Mouse (Mus musculus) c-Kit-positive CD71-positive TER-119-positive erythroid progenitor cells, embryonic 14.5 days (primary cell): ENCODE data around the gene Trmt112.
A peak's percentile ranks its signal among the peaks of the same experiment; 100 is the strongest.
"Not testable (repeated sequence)": the region's sequence is repeated elsewhere in the genome, so short reads cannot be mapped to it uniquely, and the experiment has no call there.

Experiments
- DNase-seq: peaks from one replicate; pipeline ENCODE4 v3.0.0-alpha.2; 2013; ENCODE audit warnings: low spot score

Gene Trmt112

DNA sequence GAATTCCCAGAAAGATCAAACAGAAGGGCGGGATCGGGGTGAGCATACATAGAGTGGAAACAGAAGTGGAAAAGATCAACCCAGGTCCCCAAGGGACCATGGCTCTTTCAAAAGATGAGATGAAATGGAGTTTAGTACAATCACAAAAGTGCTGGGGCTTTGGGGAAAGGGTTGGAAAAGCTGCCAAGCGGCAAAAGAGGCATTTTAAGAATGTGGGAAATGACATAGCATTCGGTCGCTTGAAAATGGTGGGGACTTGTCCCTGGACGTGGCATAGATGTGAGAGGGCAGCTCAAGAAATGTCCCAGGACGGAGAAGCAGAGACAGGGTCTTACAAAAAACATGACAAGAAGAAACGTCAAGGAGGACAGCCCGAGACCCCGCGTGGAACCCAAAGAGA lies 477 bp upstream of the Trmt112 start:
- no peak for DNase-seq

DNA sequence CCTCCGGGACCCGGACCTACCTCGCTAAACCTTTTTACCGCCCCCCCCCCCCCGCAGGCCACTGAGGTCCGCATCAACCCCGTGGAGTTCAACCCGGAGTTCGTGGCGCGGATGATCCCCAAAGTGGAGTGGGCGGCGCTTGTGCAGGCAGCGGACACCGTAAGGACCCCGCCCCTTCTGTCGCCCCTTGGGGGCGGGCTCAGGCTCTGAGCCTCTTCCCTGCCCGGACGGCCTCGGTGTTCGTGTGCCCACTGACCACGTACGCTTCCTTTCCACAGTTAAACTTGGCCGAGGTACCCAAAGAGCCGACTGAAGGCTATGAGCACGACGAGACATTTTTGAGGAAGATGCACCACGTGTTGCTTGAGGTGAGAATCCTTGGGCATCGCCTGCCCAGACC lies 808 bp downstream of the Trmt112 start:
- not testable (repeated sequence) for DNase-seq

DNA sequence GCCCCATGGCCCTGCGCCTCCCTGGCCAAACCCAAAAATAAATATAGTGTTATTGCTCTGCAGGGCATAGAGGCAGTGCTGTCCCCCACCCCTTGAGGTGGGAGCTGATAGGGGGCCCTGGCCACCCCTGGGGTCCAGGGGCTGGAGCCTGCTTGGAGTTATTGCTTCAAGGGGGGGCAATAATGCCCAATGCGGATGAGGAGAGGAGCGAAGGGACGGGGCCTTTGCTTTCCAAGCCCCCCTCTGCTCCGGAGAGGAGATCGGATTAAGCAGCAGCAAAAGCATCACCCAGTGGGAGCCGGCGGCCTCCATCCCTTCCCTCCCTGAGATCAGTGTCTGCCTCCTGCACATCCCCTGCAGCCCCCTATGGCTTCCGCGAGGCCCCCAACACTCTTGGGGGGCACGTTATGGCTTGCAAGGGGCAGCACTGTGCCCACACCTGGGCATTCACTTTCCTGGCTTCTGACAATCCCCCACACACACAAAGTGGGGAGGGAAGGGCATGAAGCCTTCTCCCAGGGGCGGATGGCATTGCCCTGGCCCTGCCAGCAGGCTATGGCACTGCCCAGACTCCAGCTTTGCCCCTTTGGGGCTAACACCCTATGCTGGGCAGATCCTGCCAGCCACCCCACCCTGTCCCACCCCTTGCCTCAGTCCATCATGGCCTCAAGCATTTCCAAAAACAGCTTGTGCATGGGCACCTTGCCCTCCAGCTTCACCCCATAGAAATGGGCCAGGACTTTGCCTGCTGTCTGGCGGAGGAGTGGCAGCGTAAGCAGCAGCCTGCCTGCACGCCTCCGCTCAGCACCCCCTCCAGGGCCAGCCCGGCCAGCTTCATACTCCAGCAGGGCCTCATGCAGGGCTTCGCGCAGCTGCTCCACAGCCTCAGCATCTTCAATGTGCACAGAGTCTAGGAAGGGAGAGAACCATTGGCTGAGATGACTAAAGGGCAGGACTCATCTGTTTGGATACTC lies 1.9 kb downstream of the Trmt112 start:
- no peak for DNase-seq

DNA sequence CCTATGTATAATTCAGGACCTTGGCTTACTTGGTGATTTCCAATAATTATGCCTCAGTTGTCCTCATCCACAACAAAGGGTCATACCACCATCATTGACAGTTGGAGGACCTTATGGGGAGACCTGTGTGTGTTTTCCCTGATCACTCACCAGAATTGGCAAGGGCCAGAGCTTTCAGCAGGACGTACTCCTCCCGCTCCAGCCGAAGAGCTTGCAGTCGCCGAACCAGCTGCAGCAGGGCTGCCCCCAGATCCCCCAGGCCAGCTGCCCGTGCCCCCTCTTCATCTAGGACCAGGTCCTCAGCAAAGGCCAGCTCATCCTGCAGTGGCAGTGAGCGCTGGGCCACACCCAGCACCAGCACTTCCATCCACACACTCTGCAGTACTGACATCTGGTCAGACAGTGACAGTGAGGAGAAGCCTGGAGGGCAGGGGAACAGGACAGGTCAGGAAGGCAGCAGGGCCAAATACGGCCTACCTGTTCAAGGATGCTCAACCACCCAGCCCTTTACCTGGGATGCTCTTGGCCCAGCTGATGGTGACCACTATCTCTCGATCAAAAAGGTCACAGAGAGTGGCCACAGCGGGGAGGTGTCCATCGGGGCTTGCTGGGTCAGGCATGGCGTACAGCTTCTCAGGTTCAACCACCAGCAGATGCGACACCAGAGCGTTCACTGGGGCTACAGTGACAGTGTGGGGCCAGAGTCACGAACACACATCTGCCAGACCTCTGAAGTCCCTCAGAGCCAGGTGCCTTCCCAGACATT lies 2.9 kb downstream of the Trmt112 start:
- DNase-seq = no peak

DNA sequence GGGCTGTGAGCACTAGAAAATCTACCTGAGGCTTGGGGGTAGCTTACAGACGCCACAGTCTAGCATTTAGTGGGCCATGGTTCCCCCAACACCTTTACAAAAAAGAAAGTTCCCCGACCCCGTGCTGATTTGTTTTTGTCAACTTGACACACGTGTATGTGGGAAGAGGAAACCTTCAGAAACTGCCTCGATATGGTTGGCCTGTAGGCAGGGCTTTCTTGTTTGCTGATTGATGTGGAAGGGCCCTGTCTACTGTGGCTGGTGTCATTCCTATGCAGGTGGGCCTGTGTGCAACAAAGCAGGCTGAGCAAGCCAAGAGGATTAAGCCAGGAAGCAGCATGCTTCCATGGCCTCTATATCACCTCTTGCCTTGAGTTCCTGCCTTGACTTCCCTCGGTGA lies 3.5 kb downstream of the Trmt112 start:
- DNase-seq = no peak

DNA sequence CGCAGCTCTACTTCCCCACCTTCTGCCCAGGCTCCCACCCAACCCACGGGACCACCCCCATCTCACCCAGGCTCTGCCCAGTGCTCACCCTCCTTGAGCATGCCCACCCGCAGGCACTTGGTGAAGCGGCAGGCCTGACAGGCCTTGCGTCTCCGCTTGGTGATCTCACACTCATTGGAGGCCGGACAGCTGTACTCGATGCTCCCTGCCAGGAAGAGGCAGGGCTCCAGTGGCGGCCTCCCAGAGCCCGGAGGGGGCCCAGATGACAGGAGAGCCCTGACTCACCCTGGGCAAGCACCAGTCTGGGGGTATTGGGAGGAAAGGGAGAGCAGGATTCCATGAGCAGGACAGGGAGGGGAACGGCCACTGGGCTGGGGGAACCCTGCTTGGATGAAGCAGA lies 4.5 kb downstream of the Trmt112 start:
- no peak for DNase-seq

DNA sequence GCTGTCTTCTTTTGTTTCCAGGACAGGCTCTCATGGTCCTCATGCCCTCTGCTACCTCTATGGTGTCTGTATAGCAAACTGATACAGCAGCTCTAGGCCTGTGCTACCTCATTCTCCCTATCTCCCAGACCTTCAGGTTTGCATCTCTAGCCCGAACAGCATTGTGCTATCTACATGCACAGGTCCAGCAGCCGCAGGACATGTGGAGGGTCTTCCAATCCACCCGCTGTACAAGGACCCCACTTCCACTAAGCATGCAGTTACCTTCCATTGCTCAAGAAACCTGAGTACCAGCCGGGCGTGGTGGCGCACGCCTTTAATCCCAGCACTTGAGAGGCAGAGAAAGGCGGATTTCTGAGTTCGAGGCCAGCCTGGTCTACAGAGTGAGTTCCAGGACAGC lies 5.0 kb downstream of the Trmt112 start:
- DNase-seq = no peak

DNA sequence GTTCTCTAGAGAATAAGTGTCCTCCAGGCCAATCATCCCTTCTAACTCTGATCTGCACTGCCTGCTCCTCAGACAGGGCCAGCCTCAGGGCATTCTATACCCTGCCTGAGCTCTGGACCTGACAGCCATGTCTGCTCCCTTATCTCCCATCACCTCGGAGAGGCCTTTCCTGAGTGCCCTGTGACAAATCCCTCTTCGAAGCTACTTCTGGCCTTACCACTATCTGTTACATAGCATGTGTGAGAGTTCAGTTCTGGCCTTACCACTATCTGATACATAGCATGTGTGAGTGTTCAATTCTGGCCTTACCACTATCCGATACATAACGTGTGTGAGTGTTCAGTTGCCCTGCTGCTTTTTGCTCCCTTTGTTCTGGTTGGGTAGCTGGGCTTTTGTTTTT lies 5.8 kb downstream of the Trmt112 start:
- peak; percentile 34 for DNase-seq

DNA sequence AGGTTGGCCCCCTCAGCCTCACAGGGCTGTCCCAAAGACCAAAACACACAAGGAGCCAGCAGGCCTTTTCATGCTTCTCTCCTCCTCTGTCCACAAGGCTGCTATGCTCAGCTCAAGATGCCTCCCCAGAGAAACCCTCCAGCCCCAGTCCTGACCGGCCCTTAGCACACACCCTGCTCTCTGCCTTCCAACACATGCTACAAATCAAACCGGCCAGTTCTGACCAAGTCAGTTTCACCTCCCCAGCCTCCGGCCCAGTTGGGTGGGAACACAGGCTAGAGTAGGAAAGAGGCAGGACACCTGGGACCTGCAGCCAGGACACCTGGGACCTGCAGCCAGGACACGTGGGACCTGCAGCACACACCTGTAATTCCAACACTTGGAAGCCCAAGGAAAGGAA lies 7.0 kb downstream of the Trmt112 start:
- DNase-seq = no peak

DNA sequence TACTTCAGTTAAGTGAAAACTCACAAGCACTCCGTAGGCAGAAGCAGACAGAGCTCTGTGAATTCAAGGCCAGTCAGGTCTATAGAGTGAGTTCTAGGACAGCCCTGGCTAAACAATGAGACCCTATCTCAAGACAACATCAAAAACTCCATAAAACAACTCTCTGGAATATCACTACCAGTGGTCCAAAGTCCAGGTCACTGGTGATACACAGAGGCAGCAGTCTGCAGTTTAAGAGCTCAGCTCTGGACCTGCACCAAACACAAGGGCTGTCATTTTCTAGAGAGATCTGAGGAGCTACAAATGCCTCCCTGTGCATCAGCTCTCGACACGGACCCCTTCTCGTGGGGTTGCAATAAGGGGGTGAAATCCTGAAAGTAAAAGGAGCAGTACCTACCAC lies 8.8 kb downstream of the Trmt112 start:
- no peak for DNase-seq

DNA sequence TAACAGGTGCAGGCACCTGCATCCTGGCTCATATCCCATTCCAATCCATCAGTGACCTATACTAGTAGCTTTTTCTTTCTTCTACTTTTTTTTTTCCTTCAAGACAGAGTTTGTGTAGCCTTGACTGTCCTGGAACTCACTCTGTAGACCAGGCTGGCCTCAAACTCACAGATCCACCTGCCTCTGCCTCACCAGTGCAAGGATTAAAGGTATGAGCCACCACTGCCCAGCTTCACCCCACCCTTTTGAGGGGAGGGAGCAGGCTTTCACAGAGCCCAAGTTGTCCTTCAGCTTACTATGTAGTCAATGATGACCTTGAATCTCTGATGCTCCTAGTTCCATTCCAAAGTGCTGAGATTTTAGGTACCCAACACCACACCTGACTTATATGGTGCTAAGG lies 9.9 kb downstream of the Trmt112 start:
- DNase-seq = no peak

DNA sequence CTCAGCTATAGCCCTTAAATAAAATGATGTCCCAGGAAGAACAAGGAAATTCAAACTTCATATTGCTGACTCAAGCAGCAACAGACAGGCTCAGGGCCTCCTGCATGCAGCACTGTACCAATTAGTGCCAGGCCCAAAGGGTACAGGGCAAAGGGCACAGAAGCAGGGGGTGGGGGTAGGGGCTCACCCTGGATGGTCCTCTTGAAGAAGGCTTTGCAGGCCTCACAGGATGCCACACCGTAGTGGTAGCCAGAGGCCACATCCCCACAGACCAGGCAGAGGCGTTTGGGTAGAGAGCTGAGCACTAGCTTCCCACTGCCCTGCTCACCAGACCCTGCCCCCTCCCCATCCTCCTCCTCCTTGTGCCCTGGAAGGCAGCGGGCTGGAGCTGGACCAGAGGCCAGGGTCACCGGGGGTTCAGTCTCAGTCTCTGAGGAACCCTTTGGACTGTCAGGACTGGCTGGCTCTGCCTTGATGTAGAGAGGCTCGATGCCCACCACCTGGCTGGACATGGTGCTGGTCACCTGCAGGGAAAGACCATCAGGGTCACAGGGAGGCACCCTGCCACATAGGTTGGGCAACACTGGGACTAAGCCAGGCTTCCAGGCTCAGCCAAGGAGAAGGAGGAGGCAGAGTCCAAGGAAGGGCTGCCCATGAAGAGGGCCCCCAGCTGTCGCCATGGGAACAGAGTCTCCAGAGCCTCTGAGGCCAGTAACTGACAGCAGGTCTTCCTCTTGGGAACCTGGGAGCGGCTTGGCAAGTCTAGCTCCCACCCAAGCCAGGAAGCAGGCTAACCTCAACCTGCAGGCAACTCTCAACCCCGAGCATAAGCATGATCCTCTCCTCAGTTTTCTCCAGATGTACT lies 10.6 kb downstream of the Trmt112 start:
- no peak for DNase-seq

DNA sequence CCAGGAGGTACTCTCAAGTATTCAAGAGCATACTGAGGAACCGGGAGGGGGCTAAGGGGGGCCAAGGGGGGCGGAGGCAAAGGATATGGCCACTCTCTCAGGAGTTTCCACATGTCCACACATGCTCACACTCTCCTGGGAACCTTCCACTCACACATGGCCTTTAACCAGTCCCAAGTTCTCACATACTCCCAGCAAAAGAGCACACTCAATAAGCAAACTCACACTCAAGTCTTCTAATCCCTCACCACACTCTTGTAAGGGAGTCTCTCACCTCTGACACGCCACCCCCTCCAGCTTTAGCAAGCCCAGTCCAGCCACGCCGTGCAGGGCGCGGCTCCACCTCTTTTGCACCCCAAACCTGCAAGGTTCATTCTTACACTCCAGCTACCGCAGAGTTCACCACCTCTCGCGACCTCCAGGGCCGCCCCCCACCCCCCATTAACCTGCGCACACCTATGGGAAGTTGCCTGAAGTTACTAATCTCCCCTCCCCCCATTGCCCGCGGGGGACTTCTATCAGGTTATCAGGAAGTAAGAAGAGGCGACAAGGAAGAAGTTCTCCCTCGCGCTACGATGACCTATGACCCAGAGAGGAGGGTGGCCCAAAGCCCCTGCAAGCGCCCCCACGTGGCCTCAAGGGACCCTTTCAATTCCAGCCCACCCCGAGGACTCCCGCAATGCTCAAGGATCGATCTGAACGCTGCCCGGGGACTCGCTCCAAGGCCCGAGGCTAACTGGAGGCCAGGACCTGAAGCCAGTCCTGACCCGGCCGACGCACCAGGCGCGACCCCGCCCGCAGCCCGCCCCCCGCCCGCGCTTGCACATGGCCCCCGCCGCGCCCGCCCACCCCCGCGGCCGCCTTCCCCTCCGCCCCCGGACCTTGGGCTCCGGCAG lies 11.5 kb downstream of the Trmt112 start:
- DNase-seq = peak; percentile 37

DNA sequence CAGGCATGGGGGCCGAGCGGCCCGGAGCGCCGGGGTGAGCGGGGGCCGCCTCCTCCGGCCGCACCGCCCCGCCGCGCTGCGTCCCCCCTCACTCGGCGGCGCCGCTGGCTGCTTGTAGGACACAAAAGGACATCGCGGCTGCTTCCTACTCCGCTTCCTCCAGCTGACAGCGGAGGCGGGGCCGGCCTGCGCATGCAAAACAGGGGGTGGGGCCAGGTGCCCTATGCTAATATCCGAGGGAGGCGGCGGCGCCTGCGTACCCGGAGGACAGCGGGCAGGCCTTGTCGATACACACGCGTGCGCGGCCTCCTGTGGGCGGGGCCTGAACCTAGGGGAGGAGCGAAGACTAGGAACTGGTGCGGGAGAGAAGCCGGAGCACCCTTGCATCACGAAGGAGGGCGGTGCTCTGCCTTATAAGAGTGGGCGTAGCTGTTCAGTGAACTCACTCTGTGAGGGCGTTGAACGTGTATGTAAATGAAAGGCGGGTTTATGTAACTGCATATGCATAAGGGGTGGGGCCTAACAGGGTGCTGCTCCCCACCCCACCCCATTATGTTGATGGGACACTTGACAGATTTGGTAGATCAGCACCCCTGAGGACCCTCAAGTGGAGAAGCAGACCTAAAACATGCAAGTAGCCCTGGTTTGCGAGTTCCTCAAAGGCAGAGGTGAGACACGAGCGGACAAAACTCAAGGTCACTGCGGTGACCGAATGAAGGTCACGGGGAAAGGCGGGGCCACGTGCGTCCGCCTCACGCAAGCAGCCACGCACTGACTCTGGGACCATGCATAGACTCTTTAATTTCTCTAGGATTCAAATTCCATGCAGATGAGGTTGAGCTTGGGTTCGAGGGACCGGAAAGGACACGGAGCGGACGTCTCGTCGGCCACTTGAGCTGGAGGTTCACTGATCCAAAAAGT lies 12.4 kb downstream of the Trmt112 start, which contains the start of gene Esrra:
Esrra (minus strand) TSS at position 167 of the 921 bp plus-strand sequence.
- DNase-seq = peak; percentile 100

DNA sequence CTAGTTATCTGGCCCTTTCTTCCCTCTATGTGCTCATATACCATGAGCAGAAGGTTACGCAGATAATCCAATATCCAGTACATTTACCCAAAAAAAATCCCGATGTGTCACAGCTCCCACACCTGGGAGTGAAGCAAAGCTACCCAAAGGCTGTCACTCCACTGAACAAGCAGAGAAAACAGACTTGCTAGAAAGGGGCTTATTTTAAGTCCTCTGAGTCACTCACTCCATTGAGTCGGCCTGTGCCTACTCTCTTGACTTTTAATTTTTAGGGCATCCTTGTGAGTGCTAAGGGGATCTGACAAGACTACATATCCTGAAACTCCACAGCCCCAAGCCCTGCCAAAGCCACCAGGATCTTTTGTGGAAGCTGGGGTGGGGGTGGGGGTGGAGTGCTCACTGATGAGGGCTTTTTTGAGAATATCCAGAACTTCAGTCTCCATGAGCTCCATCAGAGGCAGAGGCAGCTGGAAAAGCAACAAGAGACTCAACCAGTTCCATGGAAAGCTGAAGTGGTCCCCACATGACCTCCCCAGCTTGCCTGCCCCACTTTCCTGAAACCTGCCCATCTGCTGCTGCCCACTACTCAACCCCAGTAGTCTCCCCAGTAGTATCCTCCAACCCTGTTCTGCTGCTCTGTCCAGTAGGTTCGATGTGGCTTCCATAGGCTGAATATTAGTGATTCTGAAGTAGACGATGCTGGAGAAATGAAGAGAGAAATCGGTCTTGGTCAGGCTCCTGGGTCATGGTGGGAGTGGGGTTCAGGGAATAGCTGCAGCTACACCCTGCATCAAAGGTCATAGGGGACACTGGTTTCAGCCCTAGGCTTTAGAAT lies 13.6 kb downstream of the Trmt112 start:
- no peak for DNase-seq

DNA sequence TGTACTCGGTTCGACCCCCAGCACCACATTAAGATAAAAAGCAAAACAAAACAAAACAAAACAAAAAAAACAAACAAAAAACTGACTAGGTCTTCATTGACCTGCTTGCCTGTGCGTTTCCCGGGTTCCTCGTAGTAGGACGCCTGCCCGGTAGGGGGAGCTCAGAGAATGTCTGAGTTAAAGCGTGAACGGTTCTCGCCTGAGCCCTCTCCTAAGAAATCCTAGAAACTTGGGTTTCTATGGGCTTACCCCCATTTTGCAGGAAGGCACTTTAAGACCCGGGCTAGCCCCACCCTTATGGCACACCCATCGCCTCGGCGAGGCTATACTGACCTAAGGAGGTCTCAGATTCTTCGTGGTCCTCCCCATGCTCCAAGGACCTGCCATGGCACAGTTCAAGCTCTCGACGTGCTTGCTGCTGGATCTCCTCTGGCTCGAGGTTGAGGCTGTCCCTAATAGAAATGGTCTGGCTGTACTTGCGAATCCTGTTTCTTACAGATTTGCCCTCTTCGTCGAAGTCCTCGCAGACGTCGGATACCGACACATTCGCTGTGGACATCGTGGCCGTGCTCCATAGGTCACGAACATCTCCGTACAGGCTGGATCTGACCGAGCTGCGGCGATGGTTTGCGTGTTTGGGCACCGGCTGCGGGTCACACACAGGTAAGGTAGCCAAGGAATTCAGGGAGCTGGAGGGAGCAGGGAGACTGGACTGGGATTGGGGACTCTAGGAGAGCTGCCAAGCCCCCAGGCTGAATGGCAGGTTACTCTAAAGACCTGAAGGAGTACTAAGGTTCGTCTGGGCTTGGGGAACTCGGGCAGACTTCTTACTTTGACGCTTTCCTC lies 15.2 kb downstream of the Trmt112 start:
- DNase-seq = peak; percentile 64

DNA sequence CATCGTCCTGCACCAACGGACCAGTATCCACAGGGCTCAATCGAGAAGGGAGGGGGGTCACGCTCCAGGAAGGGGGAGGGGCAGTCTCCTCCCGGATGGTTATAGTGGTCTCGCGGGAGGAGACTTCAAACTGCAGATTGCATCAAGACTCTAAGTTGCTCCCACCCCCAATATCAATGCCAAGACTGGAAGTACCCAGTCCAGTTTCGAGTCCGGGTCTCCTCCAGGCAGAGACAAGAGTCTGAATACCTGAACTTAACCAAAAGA lies 15.7 kb downstream of the Trmt112 start, which contains the start of gene Catsperz:
Catsperz (minus strand) TSS at position 74 of the 267 bp plus-strand sequence.
- DNase-seq = no peak

DNA sequence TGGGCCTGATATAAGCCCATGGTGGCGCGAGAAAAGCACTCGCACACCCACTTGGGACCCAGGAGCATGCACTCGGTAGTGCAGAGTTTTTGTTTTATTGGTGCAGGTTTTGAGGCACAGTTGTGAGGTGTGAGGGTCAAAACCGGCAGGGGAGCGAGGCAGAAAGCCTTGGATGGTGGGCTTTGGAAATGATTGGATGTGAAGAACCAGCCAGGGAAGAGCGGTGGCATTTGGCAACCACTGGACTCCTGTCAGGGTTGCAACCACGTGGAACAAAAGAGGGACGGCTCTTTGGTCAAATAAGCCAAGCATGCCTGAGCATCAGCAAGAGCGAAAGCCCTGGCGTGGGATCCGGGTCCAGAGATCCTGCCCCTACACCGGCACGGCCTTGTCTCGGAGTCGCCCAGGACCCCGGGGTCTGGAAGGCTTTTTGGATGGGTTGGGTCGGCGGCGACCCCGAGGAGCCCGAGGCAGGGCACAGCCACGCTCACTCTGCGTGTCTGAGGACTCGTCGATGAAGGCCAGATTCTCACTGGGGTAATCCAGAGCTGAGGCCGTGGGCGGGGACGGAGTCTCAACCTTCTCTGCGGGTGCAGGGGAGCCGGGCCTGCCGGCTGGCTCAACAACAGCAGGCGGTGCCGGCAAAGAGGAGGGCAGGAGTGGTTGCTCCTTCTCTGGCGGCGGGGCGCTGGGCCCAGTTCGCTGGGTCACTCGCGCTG lies 16.3 kb downstream of the Trmt112 start:
- DNase-seq = no peak
